Mouse (Mus musculus) embryonic fibroblast, embryonic 13.5 days (primary cell): ENCODE data around the gene Meox1.

Source experiments
- CTCF ChIP-seq: IDR thresholded peaks from 2 replicates; pipeline ENCODE4 v1.5.1; 2011; ENCODE audit warnings: mild to moderate bottlenecking, control low read depth, low read length, moderate library complexity, borderline replicate concordance; ENCODE audit not compliant: insufficient read depth
- POLR2A ChIP-seq: IDR thresholded peaks from 2 replicates; pipeline ENCODE4 v1.6.1; 2011; ENCODE audit warnings: low read depth, mild to moderate bottlenecking, control low read depth, low read length, moderate library complexity

- TF ChIP-seq CTCF (no peak), POLR2A (no peak)
Observed at GRCm38 (mm10) chr11:101918609-101919008, 24.4 kb upstream of the Meox1 start.
